Mouse (Mus musculus): Measurements from ENCODE around the gene Boll.
A peak's percentile ranks its signal among the peaks of the same experiment; 100 is the strongest.

Gene Boll

GRCm38 (mm10) chr1:55237643-55238161 lies 125.6 kb downstream of the Boll start:
- DNase-seq = peak; percentile 26

GRCm38 (mm10) chr1:55236890-55237642 lies 126.2 kb downstream of the Boll start, which contains the start of gene Mars2:
Gene Mars2 (plus strand): TSS chr1:55237177.
- DNase-seq = peak; percentile 99

GRCm38 (mm10) chr1:55236487-55236886 lies 126.8 kb downstream of the Boll start:
- no peak for DNase-seq

- no peak for DNase-seq
These were observed 128.3 kb downstream of the Boll start for GRCm38 (mm10) chr1:55234910-55235520.

GRCm38 (mm10) chr1:55228256-55228884 lies 134.9 kb downstream of the Boll start:
- DNase-seq = no peak

GRCm38 (mm10) chr1:55227376-55227775 lies 135.9 kb downstream of the Boll start:
- DNase-seq = no peak

- peak; percentile 75 for DNase-seq
These were observed 137.0 kb downstream of the Boll start, which contains the start of gene Rftn2 for GRCm38 (mm10) chr1:55226011-55226857. Gene Rftn2 (minus strand): TSS chr1:55226782.

GRCm38 (mm10) chr1:55225398-55225797 lies 137.9 kb downstream of the Boll start:
- peak; percentile 45 for DNase-seq

- DNase-seq = peak; percentile 46
These were observed 139.2 kb downstream of the Boll start for GRCm38 (mm10) chr1:55224111-55224510.

- no peak for DNase-seq
These were observed 140.2 kb downstream of the Boll start for GRCm38 (mm10) chr1:55223026-55223425.

- DNase-seq = no peak
These were observed 141.9 kb downstream of the Boll start for GRCm38 (mm10) chr1:55221352-55221751.

- no peak for DNase-seq
These were observed 146.1 kb downstream of the Boll start for GRCm38 (mm10) chr1:55217191-55217590.

GRCm38 (mm10) chr1:55215185-55215813 lies 148.0 kb downstream of the Boll start:
- no peak for DNase-seq

- DNase-seq = no peak
These were observed 149.3 kb downstream of the Boll start for GRCm38 (mm10) chr1:55213936-55214335.

- no peak for DNase-seq
These were observed 149.8 kb downstream of the Boll start for GRCm38 (mm10) chr1:55213475-55213874.

GRCm38 (mm10) chr1:55212771-55213170 lies 150.5 kb downstream of the Boll start:
- no peak for DNase-seq

- no peak for DNase-seq
These were observed 152.2 kb downstream of the Boll start for GRCm38 (mm10) chr1:55211081-55211480.

GRCm38 (mm10) chr1:55210202-55210965 lies 152.9 kb downstream of the Boll start:
- DNase-seq = peak; percentile 73

GRCm38 (mm10) chr1:55208500-55209140 lies 154.6 kb downstream of the Boll start:
- DNase-seq = no peak

- DNase-seq = no peak
These were observed 155.7 kb downstream of the Boll start for GRCm38 (mm10) chr1:55207561-55207960.

- no peak for DNase-seq
These were observed 157.4 kb downstream of the Boll start for GRCm38 (mm10) chr1:55205808-55206327.

Data from embryo, embryonic 11 days (tissue).